Mouse (Mus musculus) bone marrow, adult 2 months (tissue): ENCODE data around the gene Hfe2. TPM values are rescaled to one million over a fixed set of nuclear protein-coding genes. Genes with fewer than 3 reads are reported as not detected.

Experiments
- H3K27ac ChIP-seq: fragments of 200-500 bp; 2 replicates; pipeline ENCODE4 v1.5.1; 2012; ENCODE audit warnings: low read depth, mild to moderate bottlenecking, control low read depth, inconsistent platforms, low read length; ENCODE audit not compliant: control insufficient read depth, poor library complexity, insufficient read depth
- H3K4me1 ChIP-seq: fragments of 200-500 bp; 2 replicates; pipeline ENCODE4 v1.6.1; 2011; ENCODE audit warnings: low read length; ENCODE audit not compliant: control insufficient read depth, insufficient read depth
- H3K4me3 ChIP-seq: fragments of 200-500 bp; replicated peaks from 2 replicates; pipeline ENCODE3; 2011; ENCODE audit warnings: mild to moderate bottlenecking, low read depth, low read length, control low read depth; ENCODE audit not compliant: control insufficient read depth
- CTCF ChIP-seq: fragments of 200-500 bp; IDR thresholded peaks from 2 replicates; pipeline ENCODE4 v1.5.1; 2011; ENCODE audit warnings: low read length, control low read depth; ENCODE audit not compliant: control insufficient read depth, insufficient read depth
- POLR2A ChIP-seq: fragments of 200-500 bp; IDR thresholded peaks from 2 replicates; pipeline ENCODE4 v1.6.1; 2011; ENCODE audit warnings: low read depth, mild to moderate bottlenecking, control low read depth, low read length, borderline replicate concordance; ENCODE audit not compliant: control insufficient read depth
- WGBS: fragments of 180-500 bp; shearing (Covaris S2); methylation state at CpG from one replicate; pipeline ENCODE4 v1.1.7; 2018; 5-methylcytosine and 5-hydroxymethylcytosine counted together
- polyA plus RNA-seq: library from polyadenylated mRNA; stranded (reverse); fragments of >200 nt; gene quantifications from 2 replicates; pipeline ENCODE4 v1.2.4, GENCODE M21; 2011; ENCODE audit warnings: low replicate concordance; ENCODE audit not compliant: missing spikeins, insufficient read depth, insufficient read length

Hfe2 gene
- polyA plus RNA-seq, 1 experiment: 0.75 TPM

- 50% methylated on average over 5 of the region's 5 CpGs for WGBS
- no peak for TF ChIP-seq CTCF
- no peak for TF ChIP-seq POLR2A
- Histone ChIP-seq H3K27ac (no peak overlapping the region), H3K4me3 (no peak overlapping the region), H3K4me1 (no peaks in the 10 kb centered on the region; the same call in 1 of the 2 replicates)
Measured at GRCm38 (mm10) chr3:96549346-96549745, 24.4 kb downstream of the Hfe2 start.

GRCm38 (mm10) chr3:96551203-96551602 is 26.2 kb downstream of the Hfe2 start:
- Histone ChIP-seq H3K4me1 (no peaks in the 10 kb centered on the region; the same call in 1 of the 2 replicates), H3K27ac (no peak overlapping the region), H3K4me3 (no peak overlapping the region)
- 3% methylated on average over 8 of the region's 8 CpGs for WGBS
- TF ChIP-seq CTCF (peak; percentile 22; the same call in 1 of the 2 replicates), POLR2A (no peak)

GRCm38 (mm10) chr3:96551890-96552289 is 26.9 kb downstream of the Hfe2 start:
- WGBS: 23% methylated on average over 7 of the region's 7 CpGs
- no peak overlapping the region for H3K27ac ChIP-seq
- H3K4me1 ChIP-seq: no peaks in the 10 kb centered on the region; the same call in 1 of the 2 replicates
- TF ChIP-seq POLR2A (no peak), CTCF (no peak)
- H3K4me3 ChIP-seq: no peak overlapping the region

GRCm38 (mm10) chr3:96553601-96554000 is 28.6 kb downstream of the Hfe2 start:
- Histone ChIP-seq H3K4me1 (no peaks in the 10 kb centered on the region; the same call in 1 of the 2 replicates), H3K27ac (no peak overlapping the region), H3K4me3 (no peak overlapping the region)
- 44% methylated on average over 6 of the region's 6 CpGs for WGBS
- TF ChIP-seq POLR2A (no peak), CTCF (no peak)

GRCm38 (mm10) chr3:96554251-96554650 is 29.3 kb downstream of the Hfe2 start:
- Histone ChIP-seq H3K27ac (no peak overlapping the region), H3K4me3 (no peak overlapping the region), H3K4me1 (no peaks in the 10 kb centered on the region; the same call in 1 of the 2 replicates)
- WGBS: 77% methylated on average over 6 of the region's 6 CpGs
- TF ChIP-seq POLR2A: no peak
- TF ChIP-seq CTCF: no peak

- WGBS: 58% methylated on average over 12 of the region's 12 CpGs
- H3K4me1 ChIP-seq: no peaks in the 10 kb centered on the region; the same call in 1 of the 2 replicates
- 0 out of 2 replicates have a peak overlapping the region, but pooled peaks have one; percentile 0 for H3K27ac ChIP-seq
- H3K4me3 ChIP-seq: no peak overlapping the region
- TF ChIP-seq CTCF (no peak), POLR2A (no peak)
Measured at GRCm38 (mm10) chr3:96555041-96555596, 30.1 kb downstream of the Hfe2 start.

GRCm38 (mm10) chr3:96555999-96556614 is 31.1 kb downstream of the Hfe2 start:
- no peaks in the 10 kb centered on the region; the same call in 1 of the 2 replicates for H3K4me1 ChIP-seq
- no peak overlapping the region for H3K4me3 ChIP-seq
- peak overlapping the region; percentile 25; the same call in 1 of the 2 replicates for H3K27ac ChIP-seq
- WGBS: 38% methylated on average over 15 of the region's 15 CpGs
- TF ChIP-seq CTCF: no peak
- TF ChIP-seq POLR2A: no peak

- H3K4me3 ChIP-seq: peak overlapping the region; percentile 92
- H3K27ac ChIP-seq: peak overlapping the region; percentile 95
- H3K4me1 ChIP-seq: peaks cover under 1% of the 10 kb centered on the region
- TF ChIP-seq CTCF: no peak
- no peak for TF ChIP-seq POLR2A
- under 1% methylated on average over 22 of the region's 22 CpGs for WGBS
Measured at GRCm38 (mm10) chr3:96556651-96557635, 32.0 kb downstream of the Hfe2 start.

- WGBS: under 1% methylated on average over 26 of the region's 26 CpGs
- H3K27ac ChIP-seq: peak within 1 kb of the TSS; percentile 95
- peak; percentile 47 for TF ChIP-seq CTCF
- peak; percentile 98 for TF ChIP-seq POLR2A
- H3K4me1 ChIP-seq: peaks cover 2% of the 10 kb centered on the region
- H3K4me3 ChIP-seq: peak within 1 kb of the TSS; percentile 92
Measured at GRCm38 (mm10) chr3:96557694-96558093, 32.7 kb downstream of the Hfe2 start, which contains the start of gene Txnip. Gene Txnip (plus strand): TSS chr3:96557957.
